Mouse (Mus musculus) heart, embryonic 13.5 days (tissue): Measurements from ENCODE around the gene Axl. TPM values are rescaled to one million over a fixed set of nuclear protein-coding genes. Genes with fewer than 3 reads are reported as not detected.

Source experiments
- ATAC-seq: fragments of 200-750 bp; cut with Nextera tagmentation; 2 replicates; pipeline ENCODE4 v1.8.0; 2017; ENCODE audit warnings: moderate TSS enrichment; ENCODE audit not compliant: insufficient number of reproducible peaks, low FRiP score, low TSS enrichment; ENCODE audit errors: extremely low read depth
- H3K27ac ChIP-seq: fragments of 300-500 bp; sonication (generic); replicated peaks from 2 replicates; pipeline ENCODE4 v1.5.1; 2015; ENCODE audit warnings: moderate library complexity, mild to moderate bottlenecking, inconsistent platforms
- H3K27me3 ChIP-seq: fragments of 300-500 bp; sonication (generic); replicated peaks from 2 replicates; pipeline ENCODE4 v1.6.1; 2015; ENCODE audit warnings: mild to moderate bottlenecking, inconsistent platforms
- H3K36me3 ChIP-seq: fragments of 300-500 bp; sonication (generic); 2 replicates; pipeline ENCODE4 v1.6.1; 2015; ENCODE audit warnings: mild to moderate bottlenecking, inconsistent platforms
- H3K4me1 ChIP-seq: fragments of 300-500 bp; sonication (generic); 2 replicates; pipeline ENCODE4 v1.6.1; 2015; ENCODE audit warnings: inconsistent platforms
- H3K4me2 ChIP-seq: fragments of 300-500 bp; sonication (generic); 2 replicates; pipeline ENCODE4 v1.6.1; 2015; ENCODE audit warnings: inconsistent platforms, mild to moderate bottlenecking, moderate library complexity
- H3K4me3 ChIP-seq: fragments of 300-500 bp; sonication (generic); 2 replicates; pipeline ENCODE4 v1.5.1; 2015; ENCODE audit warnings: moderate library complexity, mild to moderate bottlenecking, inconsistent platforms
- H3K9ac ChIP-seq: fragments of 300-500 bp; sonication (generic); 2 replicates; pipeline ENCODE4 v1.6.1; 2015; ENCODE audit warnings: inconsistent platforms, mild to moderate bottlenecking, moderate library complexity
- H3K9me3 ChIP-seq: fragments of 300-500 bp; sonication (generic); 2 replicates; pipeline ENCODE4 v1.6.1; 2016; ENCODE audit warnings: inconsistent platforms
- WGBS: fragments of 180-500 bp; shearing (Covaris S2); methylation state at CpG from one replicate; pipeline ENCODE4 v1.1.7; 2015; ENCODE audit warnings: mixed read lengths; 5-methylcytosine and 5-hydroxymethylcytosine counted together
- polyA plus RNA-seq: library from polyadenylated mRNA; unstranded; fragments of >200 nt; fragmentation: Nextera tagmentation; extraction: Ambion mirVana; gene quantifications from 2 replicates; pipeline ENCODE4 v1.2.1, GENCODE M21; 2015

The Axl gene
- polyA plus RNA-seq, 1 experiment from 2014 or later, result 47.3 TPM

- Histone ChIP-seq H3K9me3 (no peaks in the 10 kb centered on the region), H3K9ac (no peak overlapping the region), H3K4me3 (no peak overlapping the region), H3K4me1 (peaks cover 38% of the 10 kb centered on the region), H3K27ac (no peak overlapping the region), H3K36me3 (peaks cover 37% of the 10 kb centered on the region), H3K4me2 (no peak overlapping the region), H3K27me3 (no peaks in the 10 kb centered on the region)
- 51% methylated on average over 4 of the region's 4 CpGs for WGBS
- no peak for ATAC-seq
These were observed 7.8 kb downstream of the Axl start for GRCm38 (mm10) chr7:25780753-25781152.

- 81% methylated on average over 5 of the region's 5 CpGs for WGBS
- no peak for ATAC-seq
- Histone ChIP-seq H3K9me3 (no peaks in the 10 kb centered on the region), H3K4me3 (no peak overlapping the region), H3K27ac (no peak overlapping the region), H3K9ac (no peak overlapping the region), H3K4me1 (peaks cover 35% of the 10 kb centered on the region), H3K4me2 (no peak overlapping the region), H3K27me3 (no peaks in the 10 kb centered on the region), H3K36me3 (peaks cover 40% of the 10 kb centered on the region)
These were observed 8.5 kb downstream of the Axl start for GRCm38 (mm10) chr7:25780021-25780420.

GRCm38 (mm10) chr7:25768229-25768628, 20.3 kb downstream of the Axl start:
- no peaks in the 10 kb centered on the region for H3K9me3 ChIP-seq
- H3K9ac ChIP-seq, result no peak overlapping the region
- H3K27ac ChIP-seq, result no peak overlapping the region
- no peaks in the 10 kb centered on the region for H3K27me3 ChIP-seq
- H3K4me3 ChIP-seq, result no peak overlapping the region
- H3K36me3 ChIP-seq, result peaks cover 91% of the 10 kb centered on the region
- H3K4me1 ChIP-seq, result peaks cover 9% of the 10 kb centered on the region; the same call in 1 of the 2 replicates
- ATAC-seq, result no peak
- no peak overlapping the region for H3K4me2 ChIP-seq
- 80% methylated on average over 5 of the region's 5 CpGs for WGBS

GRCm38 (mm10) chr7:25766108-25766507, 22.4 kb downstream of the Axl start:
- no peak overlapping the region for H3K4me2 ChIP-seq
- no peak overlapping the region for H3K27ac ChIP-seq
- no peak overlapping the region for H3K9ac ChIP-seq
- H3K9me3 ChIP-seq, result no peaks in the 10 kb centered on the region
- WGBS, result 69% methylated on average over 6 of the region's 6 CpGs
- H3K36me3 ChIP-seq, result peaks cover 90% of the 10 kb centered on the region
- H3K4me3 ChIP-seq, result no peak overlapping the region
- peaks cover 9% of the 10 kb centered on the region; the same call in 1 of the 2 replicates for H3K4me1 ChIP-seq
- ATAC-seq, result no peak
- no peaks in the 10 kb centered on the region for H3K27me3 ChIP-seq

- no peak overlapping the region; the same call in 1 of the 2 replicates for H3K9ac ChIP-seq
- H3K4me2 ChIP-seq, result no peak overlapping the region
- H3K9me3 ChIP-seq, result no peaks in the 10 kb centered on the region
- no peaks in the 10 kb centered on the region for H3K27me3 ChIP-seq
- peaks cover 89% of the 10 kb centered on the region for H3K36me3 ChIP-seq
- peak overlapping the region; percentile 70 for H3K27ac ChIP-seq
- no peak for ATAC-seq
- 30% methylated on average over 5 of the region's 5 CpGs for WGBS
- no peak overlapping the region for H3K4me3 ChIP-seq
- peaks cover 9% of the 10 kb centered on the region; the same call in 1 of the 2 replicates for H3K4me1 ChIP-seq
These were observed 24.3 kb downstream of the Axl start for GRCm38 (mm10) chr7:25764221-25764620.

- peaks cover 9% of the 10 kb centered on the region; the same call in 1 of the 2 replicates for H3K4me1 ChIP-seq
- H3K27me3 ChIP-seq, result no peaks in the 10 kb centered on the region
- no peaks in the 10 kb centered on the region for H3K9me3 ChIP-seq
- no peak overlapping the region for H3K4me3 ChIP-seq
- H3K9ac ChIP-seq, result no peak overlapping the region; the same call in 1 of the 2 replicates
- WGBS, result 59% methylated on average over 11 of the region's 11 CpGs
- ATAC-seq, result no peak
- peaks cover 89% of the 10 kb centered on the region for H3K36me3 ChIP-seq
- no peak overlapping the region for H3K4me2 ChIP-seq
- peak overlapping the region; percentile 70 for H3K27ac ChIP-seq
These were observed 24.8 kb downstream of the Axl start for GRCm38 (mm10) chr7:25763678-25764077.

GRCm38 (mm10) chr7:25761354-25761753, 27.2 kb downstream of the Axl start:
- Histone ChIP-seq H3K9me3 (no peaks in the 10 kb centered on the region), H3K9ac (no peak overlapping the region), H3K4me2 (no peak overlapping the region), H3K4me1 (peaks cover 12% of the 10 kb centered on the region; the same call in 1 of the 2 replicates), H3K4me3 (no peak overlapping the region), H3K27ac (no peak overlapping the region), H3K36me3 (peaks cover 74% of the 10 kb centered on the region), H3K27me3 (no peaks in the 10 kb centered on the region)
- 72% methylated on average over 10 of the region's 10 CpGs for WGBS
- ATAC-seq, result no peak

GRCm38 (mm10) chr7:25756011-25756410, 32.5 kb downstream of the Axl start:
- ATAC-seq, result 0 out of 2 replicates have a peak, but pooled peaks have one; percentile 14
- peaks cover 30% of the 10 kb centered on the region for H3K4me1 ChIP-seq
- peaks cover 45% of the 10 kb centered on the region for H3K36me3 ChIP-seq
- H3K27me3 ChIP-seq, result no peaks in the 10 kb centered on the region
- no peaks in the 10 kb centered on the region for H3K9me3 ChIP-seq
- H3K9ac ChIP-seq, result peak overlapping the region; percentile 82
- peak overlapping the region; percentile 90 for H3K4me2 ChIP-seq
- under 1% methylated on average over 18 of the region's 18 CpGs for WGBS
- H3K4me3 ChIP-seq, result peak overlapping the region; percentile 99
- H3K27ac ChIP-seq, result peak overlapping the region; percentile 99

GRCm38 (mm10) chr7:25755468-25755833, 33.1 kb downstream of the Axl start:
- H3K36me3 ChIP-seq, result peaks cover 45% of the 10 kb centered on the region
- H3K4me2 ChIP-seq, result peak overlapping the region; percentile 90
- ATAC-seq, result no peak
- H3K9me3 ChIP-seq, result no peaks in the 10 kb centered on the region
- peaks cover 30% of the 10 kb centered on the region for H3K4me1 ChIP-seq
- peak overlapping the region; percentile 82 for H3K9ac ChIP-seq
- no peaks in the 10 kb centered on the region for H3K27me3 ChIP-seq
- peak overlapping the region; percentile 99 for H3K4me3 ChIP-seq
- peak overlapping the region; percentile 99 for H3K27ac ChIP-seq
- WGBS, result under 1% methylated on average over 15 of the region's 15 CpGs

GRCm38 (mm10) chr7:25754738-25755467, 33.6 kb downstream of the Axl start, which contains the start of gene Hnrnpul1:
Gene Hnrnpul1, minus strand, starts transcription at chr7:25754757.
- peak within 1 kb of the TSS; percentile 90 for H3K4me2 ChIP-seq
- H3K27ac ChIP-seq, result peak within 1 kb of the TSS; percentile 99
- peak within 1 kb of the TSS; percentile 99 for H3K4me3 ChIP-seq
- WGBS, result under 1% methylated on average over 54 of the region's 55 CpGs
- peaks cover 30% of the 10 kb centered on the region for H3K4me1 ChIP-seq
- no peaks in the 10 kb centered on the region for H3K9me3 ChIP-seq
- ATAC-seq, result peak; percentile 90
- peak within 1 kb of the TSS; percentile 100 for H3K9ac ChIP-seq
- no peaks in the 10 kb centered on the region for H3K27me3 ChIP-seq
- H3K36me3 ChIP-seq, result peaks cover 45% of the 10 kb centered on the region

GRCm38 (mm10) chr7:25754439-25754737, 34.1 kb downstream of the Axl start:
- ATAC-seq, result no peak
- Histone ChIP-seq H3K4me1 (peaks cover 30% of the 10 kb centered on the region), H3K4me3 (peak overlapping the region; percentile 99), H3K27ac (peak overlapping the region; percentile 99), H3K27me3 (no peaks in the 10 kb centered on the region), H3K4me2 (peak overlapping the region; percentile 90), H3K9me3 (no peaks in the 10 kb centered on the region), H3K9ac (peak overlapping the region; percentile 100), H3K36me3 (peaks cover 47% of the 10 kb centered on the region)
- WGBS, result 1% methylated on average over 19 of the region's 30 CpGs
